Mouse (Mus musculus) skeletal muscle tissue, adult 2 months (tissue): ENCODE measurements around the gene Prkce.

Experiments used
- DNase-seq: peaks from one replicate; pipeline ENCODE4 v3.0.0-alpha.2; 2012; ENCODE audit warnings: low read depth, low spot score

Gene Prkce

GRCm38 (mm10) chr17:86551995-86552394 lies 384.4 kb downstream of the Prkce start:
- no peak for DNase-seq

- no peak for DNase-seq
Observed at GRCm38 (mm10) chr17:86559206-86559891, 391.8 kb downstream of the Prkce start.

- no peak for DNase-seq
Observed at GRCm38 (mm10) chr17:86560499-86560898, 392.9 kb downstream of the Prkce start.

- no peak for DNase-seq
Observed at GRCm38 (mm10) chr17:86570491-86570890, 402.9 kb downstream of the Prkce start.

GRCm38 (mm10) chr17:86571266-86571665 lies 403.7 kb downstream of the Prkce start:
- no peak for DNase-seq

GRCm38 (mm10) chr17:86572136-86572535 lies 404.6 kb downstream of the Prkce start:
- no peak for DNase-seq

- DNase-seq, result no peak
Observed at GRCm38 (mm10) chr17:86572576-86572975, 405.0 kb downstream of the Prkce start.

GRCm38 (mm10) chr17:86573596-86574248 lies 406.1 kb downstream of the Prkce start:
- no peak for DNase-seq

GRCm38 (mm10) chr17:86580724-86581123 lies 413.1 kb downstream of the Prkce start:
- no peak for DNase-seq

- DNase-seq, result peak; percentile 40
Observed at GRCm38 (mm10) chr17:86582341-86582740, 414.8 kb downstream of the Prkce start.

- no peak for DNase-seq
Observed at GRCm38 (mm10) chr17:86586441-86586840, 418.9 kb downstream of the Prkce start.

GRCm38 (mm10) chr17:86588704-86589449 lies 421.3 kb downstream of the Prkce start:
- DNase-seq, result no peak

- DNase-seq, result no peak
Observed at GRCm38 (mm10) chr17:86589681-86590080, 422.1 kb downstream of the Prkce start.

GRCm38 (mm10) chr17:86591241-86591640 lies 423.7 kb downstream of the Prkce start:
- no peak for DNase-seq

GRCm38 (mm10) chr17:86592991-86593586 lies 425.5 kb downstream of the Prkce start:
- DNase-seq, result peak; percentile 36

GRCm38 (mm10) chr17:86595526-86595925 lies 427.9 kb downstream of the Prkce start:
- no peak for DNase-seq

GRCm38 (mm10) chr17:86601116-86601515 lies 433.5 kb downstream of the Prkce start:
- DNase-seq, result no peak

GRCm38 (mm10) chr17:86601901-86602300 lies 434.3 kb downstream of the Prkce start:
- DNase-seq, result no peak

GRCm38 (mm10) chr17:86603848-86604444 lies 436.4 kb downstream of the Prkce start:
- DNase-seq, result no peak

- no peak for DNase-seq
Observed at GRCm38 (mm10) chr17:86607981-86608380, 440.4 kb downstream of the Prkce start.

- DNase-seq, result no peak
Observed at GRCm38 (mm10) chr17:86610271-86610969, 442.8 kb downstream of the Prkce start.
